Mouse (Mus musculus): Measurements from ENCODE around the gene Gspt1. TPM values are rescaled to one million over a fixed set of nuclear protein-coding genes. Genes with fewer than 3 reads are reported as not detected.

The Gspt1 gene
- polyA plus RNA-seq, 1 experiment from 2014 or later, result 53.0 TPM

DNA sequence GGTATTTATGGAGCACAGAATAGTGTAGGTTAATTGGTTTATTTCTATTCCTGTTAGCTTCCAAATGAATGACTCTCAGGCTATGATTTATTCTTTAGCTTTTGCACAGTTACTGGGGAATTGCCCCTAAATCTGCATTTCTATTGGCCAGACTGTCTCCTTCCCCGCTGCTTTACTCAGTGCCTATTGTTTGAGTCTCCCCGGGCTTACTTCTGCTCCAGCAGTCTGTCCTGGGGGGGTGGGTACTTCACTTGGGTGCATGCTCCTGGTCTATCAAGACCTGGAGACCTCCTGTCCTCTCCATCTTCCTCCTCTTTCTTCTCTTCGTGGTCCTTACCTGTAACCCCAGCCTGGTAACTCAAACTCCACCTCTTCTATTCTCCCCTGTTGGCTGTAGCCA lies 22.8 kb upstream of the Gspt1 start:
- H3K27ac ChIP-seq (ENCODE audit: low read length), result no peak overlapping the region
- H3K4me2 ChIP-seq (ENCODE audit: low read depth, low read length), result no peak overlapping the region
- H3K9me3 ChIP-seq (ENCODE audit: control insufficient read depth, low read length), result no peaks in the 10 kb centered on the region
- no peaks in the 10 kb centered on the region for H3K27me3 ChIP-seq (replicated peaks; ENCODE audit: control insufficient read depth, insufficient read depth, low read length)
- no peak overlapping the region for H3K9ac ChIP-seq (ENCODE audit: low read depth, low read length)
- H3K36me3 ChIP-seq (ENCODE audit: control insufficient read depth, insufficient read depth, low read length), result no peaks in the 10 kb centered on the region
- 56% methylated on average over 3 of the region's 3 CpGs for WGBS
- H3K4me3 ChIP-seq (ENCODE audit: low read length), result no peak overlapping the region
- no peak for ATAC-seq
- H3K4me1 ChIP-seq (ENCODE audit: control insufficient read depth, insufficient read depth, low read length), result no peaks in the 10 kb centered on the region

DNA sequence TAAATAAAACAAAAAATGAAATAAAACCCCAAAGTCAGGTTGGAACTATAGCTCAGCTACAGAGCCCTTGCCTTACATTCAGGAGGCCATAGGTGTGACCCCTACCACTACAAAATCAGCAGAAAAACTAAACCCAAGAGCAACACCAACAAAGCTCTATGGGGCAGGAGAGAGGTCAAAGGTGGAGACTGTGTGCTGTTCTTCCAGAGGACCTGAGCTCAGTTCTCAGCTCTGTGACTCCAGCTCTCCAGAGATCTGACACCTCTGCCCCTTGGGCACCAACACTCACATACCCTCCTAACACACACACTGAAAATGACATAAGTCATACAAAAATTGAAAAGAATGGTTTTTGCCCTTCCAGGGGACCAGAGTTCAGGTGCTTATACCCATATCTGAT lies 16.9 kb upstream of the Gspt1 start:
- H3K9me3 ChIP-seq (ENCODE audit: control insufficient read depth, low read length), result no peaks in the 10 kb centered on the region
- no peaks in the 10 kb centered on the region for H3K27me3 ChIP-seq (replicated peaks; ENCODE audit: control insufficient read depth, insufficient read depth, low read length)
- no peaks in the 10 kb centered on the region for H3K4me1 ChIP-seq (ENCODE audit: control insufficient read depth, insufficient read depth, low read length)
- no peak overlapping the region for H3K4me2 ChIP-seq (ENCODE audit: low read depth, low read length)
- no peak overlapping the region for H3K4me3 ChIP-seq (ENCODE audit: low read length)
- no peak for ATAC-seq
- H3K27ac ChIP-seq (ENCODE audit: low read length), result no peak overlapping the region
- H3K36me3 ChIP-seq (ENCODE audit: control insufficient read depth, insufficient read depth, low read length), result no peaks in the 10 kb centered on the region
- no peak overlapping the region for H3K9ac ChIP-seq (ENCODE audit: low read depth, low read length)

GRCm38 (mm10) chr16:11270642-11271041 lies 16.5 kb upstream of the Gspt1 start:
- no peak overlapping the region for H3K27ac ChIP-seq (ENCODE audit: low read length)
- H3K9ac ChIP-seq (ENCODE audit: low read depth, low read length), result no peak overlapping the region
- no peak overlapping the region for H3K4me2 ChIP-seq (ENCODE audit: low read depth, low read length)
- no peaks in the 10 kb centered on the region for H3K9me3 ChIP-seq (ENCODE audit: control insufficient read depth, low read length)
- H3K4me1 ChIP-seq (ENCODE audit: control insufficient read depth, insufficient read depth, low read length), result no peaks in the 10 kb centered on the region
- no peaks in the 10 kb centered on the region for H3K36me3 ChIP-seq (ENCODE audit: control insufficient read depth, insufficient read depth, low read length)
- 0 out of 2 replicates have a peak, but pooled peaks have one; percentile 36 for ATAC-seq
- WGBS, result 79% methylated on average over 2 of the region's 2 CpGs
- H3K4me3 ChIP-seq (ENCODE audit: low read length), result no peak overlapping the region
- no peaks in the 10 kb centered on the region for H3K27me3 ChIP-seq (replicated peaks; ENCODE audit: control insufficient read depth, insufficient read depth, low read length)

- no peak overlapping the region for H3K4me3 ChIP-seq (ENCODE audit: low read length)
- ATAC-seq, result no peak
- WGBS, result 29% methylated on average over 6 of the region's 6 CpGs
- no peaks in the 10 kb centered on the region for H3K27me3 ChIP-seq (replicated peaks; ENCODE audit: control insufficient read depth, insufficient read depth, low read length)
- H3K4me2 ChIP-seq (ENCODE audit: low read depth, low read length), result no peak overlapping the region
- H3K27ac ChIP-seq (ENCODE audit: low read length), result no peak overlapping the region
- H3K9ac ChIP-seq (ENCODE audit: low read depth, low read length), result no peak overlapping the region
- no peaks in the 10 kb centered on the region for H3K4me1 ChIP-seq (ENCODE audit: control insufficient read depth, insufficient read depth, low read length)
- H3K36me3 ChIP-seq (ENCODE audit: control insufficient read depth, insufficient read depth, low read length), result no peaks in the 10 kb centered on the region
- H3K9me3 ChIP-seq (ENCODE audit: control insufficient read depth, low read length), result no peaks in the 10 kb centered on the region
Measured at GRCm38 (mm10) chr16:11269808-11270207, 15.7 kb upstream of the Gspt1 start.

DNA sequence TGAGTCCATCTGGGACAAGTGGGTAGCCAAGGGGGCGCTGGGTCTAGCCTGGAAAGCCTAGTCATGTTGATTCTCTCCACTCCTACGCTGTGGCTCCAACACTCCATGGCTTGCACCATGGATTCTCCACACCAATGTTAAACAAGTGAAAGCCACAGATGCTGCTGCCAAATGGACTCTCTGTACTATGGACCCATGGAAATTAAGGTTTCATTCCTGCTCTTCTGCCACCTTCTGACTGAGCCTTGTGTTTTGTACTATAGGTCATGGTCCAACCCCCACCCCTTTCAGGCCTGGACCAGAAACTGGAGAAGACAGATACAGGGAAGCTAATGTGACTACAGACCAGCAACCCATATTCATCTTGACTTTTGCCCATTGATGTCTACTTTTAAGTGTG lies 12.4 kb upstream of the Gspt1 start:
- no peak overlapping the region for H3K4me3 ChIP-seq (ENCODE audit: low read length)
- H3K4me1 ChIP-seq (ENCODE audit: control insufficient read depth, insufficient read depth, low read length), result no peaks in the 10 kb centered on the region
- no peak for ATAC-seq
- H3K4me2 ChIP-seq (ENCODE audit: low read depth, low read length), result no peak overlapping the region
- H3K9me3 ChIP-seq (ENCODE audit: control insufficient read depth, low read length), result no peaks in the 10 kb centered on the region
- WGBS, result 77% methylated on average over 2 of the region's 2 CpGs
- no peak overlapping the region for H3K9ac ChIP-seq (ENCODE audit: low read depth, low read length)
- no peaks in the 10 kb centered on the region for H3K27me3 ChIP-seq (replicated peaks; ENCODE audit: control insufficient read depth, insufficient read depth, low read length)
- H3K27ac ChIP-seq (ENCODE audit: low read length), result no peak overlapping the region
- H3K36me3 ChIP-seq (ENCODE audit: control insufficient read depth, insufficient read depth, low read length), result no peaks in the 10 kb centered on the region

DNA sequence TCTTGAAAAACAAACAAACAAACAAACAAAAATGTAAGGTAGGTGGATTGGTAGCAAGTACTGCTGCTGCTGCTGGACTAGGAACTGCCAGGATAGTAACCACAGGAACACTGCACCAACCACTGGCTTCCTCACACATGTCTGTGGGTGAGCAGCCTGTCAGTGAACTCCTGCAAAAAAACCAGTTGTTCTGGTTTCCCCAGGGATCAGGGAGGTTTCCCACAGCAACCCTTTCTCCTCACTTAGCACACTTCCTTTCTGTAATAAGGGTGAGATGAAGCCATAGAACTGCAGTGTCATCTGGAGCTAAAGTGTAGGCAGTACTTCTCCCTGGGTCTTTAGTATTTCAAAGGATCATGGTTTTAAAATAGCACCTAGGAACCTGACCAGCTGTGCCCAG lies 9.1 kb upstream of the Gspt1 start:
- Histone ChIP-seq H3K9me3 (ENCODE audit: control insufficient read depth, low read length) (no peaks in the 10 kb centered on the region), H3K9ac (ENCODE audit: low read depth, low read length) (no peak overlapping the region), H3K36me3 (ENCODE audit: control insufficient read depth, insufficient read depth, low read length) (no peaks in the 10 kb centered on the region), H3K4me2 (ENCODE audit: low read depth, low read length) (no peak overlapping the region), H3K4me3 (ENCODE audit: low read length) (no peak overlapping the region), H3K27ac (ENCODE audit: low read length) (no peak overlapping the region), H3K4me1 (ENCODE audit: control insufficient read depth, insufficient read depth, low read length) (no peaks in the 10 kb centered on the region), H3K27me3 (replicated peaks; ENCODE audit: control insufficient read depth, insufficient read depth, low read length) (no peaks in the 10 kb centered on the region)
- peak; percentile 80 for ATAC-seq

DNA sequence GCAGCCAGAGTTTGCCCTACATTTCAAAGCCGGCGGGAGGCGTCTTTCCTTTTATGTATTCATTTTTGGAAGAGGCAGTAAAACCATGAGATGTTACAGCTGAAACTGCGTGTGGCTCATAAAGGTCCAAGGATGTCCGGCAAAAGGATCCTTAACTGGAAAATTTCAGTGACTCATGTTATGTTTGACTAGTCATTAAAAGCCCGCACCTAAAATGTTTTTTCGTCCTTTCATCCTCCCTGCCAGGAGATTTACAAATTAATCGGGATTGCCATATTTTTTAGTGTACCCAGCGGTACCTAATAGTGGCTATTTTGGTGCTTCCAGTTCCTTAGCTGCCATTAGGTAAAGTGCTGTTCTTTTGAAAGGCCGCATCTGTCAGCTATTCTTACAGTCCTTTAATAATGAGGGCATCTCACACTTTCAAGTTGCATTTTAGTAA lies 619 bp upstream of the Gspt1 start:
- Histone ChIP-seq H3K4me1 (ENCODE audit: control insufficient read depth, insufficient read depth, low read length) (peaks cover 13% of the 10 kb centered on the region), H3K9me3 (ENCODE audit: control insufficient read depth, low read length) (no peaks in the 10 kb centered on the region), H3K36me3 (ENCODE audit: control insufficient read depth, insufficient read depth, low read length) (no peaks in the 10 kb centered on the region), H3K27me3 (replicated peaks; ENCODE audit: control insufficient read depth, insufficient read depth, low read length) (no peaks in the 10 kb centered on the region), H3K4me3 (ENCODE audit: low read length) (peak overlapping the region; percentile 98), H3K4me2 (ENCODE audit: low read depth, low read length) (peak overlapping the region; percentile 48), H3K27ac (ENCODE audit: low read length) (peak overlapping the region; percentile 71), H3K9ac (ENCODE audit: low read depth, low read length) (peak overlapping the region; percentile 74)
- WGBS, result 12% methylated on average over 10 of the region's 10 CpGs
- no peak for ATAC-seq

GRCm38 (mm10) chr16:11253065-11253831 lies 877 bp downstream of the Gspt1 start:
- Histone ChIP-seq H3K36me3 (ENCODE audit: control insufficient read depth, insufficient read depth, low read length) (no peaks in the 10 kb centered on the region), H3K27ac (ENCODE audit: low read length) (peak overlapping the region; percentile 96), H3K4me3 (ENCODE audit: low read length) (peak overlapping the region; percentile 98), H3K9me3 (ENCODE audit: control insufficient read depth, low read length) (no peaks in the 10 kb centered on the region), H3K4me2 (ENCODE audit: low read depth, low read length) (peak overlapping the region; percentile 67), H3K4me1 (ENCODE audit: control insufficient read depth, insufficient read depth, low read length) (peaks cover 13% of the 10 kb centered on the region), H3K27me3 (replicated peaks; ENCODE audit: control insufficient read depth, insufficient read depth, low read length) (no peaks in the 10 kb centered on the region), H3K9ac (ENCODE audit: low read depth, low read length) (peak overlapping the region; percentile 98)
- ATAC-seq, result peak; percentile 57
- under 1% methylated on average over 58 of the region's 58 CpGs for WGBS

DNA sequence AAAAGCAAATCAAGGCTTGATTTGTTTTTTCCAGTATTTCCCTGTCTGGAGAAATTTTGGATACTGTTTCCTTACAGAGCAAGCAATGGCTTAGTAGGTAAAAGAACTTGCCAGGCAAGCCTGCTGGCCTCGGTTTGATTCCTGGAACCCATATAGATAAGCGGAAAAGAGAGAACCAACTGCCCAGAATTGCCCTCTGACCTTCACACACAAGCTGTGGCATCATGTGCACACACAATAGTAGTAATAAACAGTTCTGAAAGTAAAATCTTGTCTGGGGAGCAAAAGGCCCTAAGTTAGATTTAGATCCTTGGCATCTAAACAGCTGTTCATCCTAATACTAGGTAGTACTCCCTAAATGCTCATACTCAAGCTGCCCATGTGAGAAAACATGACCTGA lies 6.3 kb downstream of the Gspt1 start:
- no peak overlapping the region for H3K4me3 ChIP-seq (ENCODE audit: low read length)
- H3K4me2 ChIP-seq (ENCODE audit: low read depth, low read length), result no peak overlapping the region
- peak; percentile 47; the same call in 1 of the 2 replicates for ATAC-seq
- WGBS, result 64% methylated on average over 2 of the region's 2 CpGs
- no peaks in the 10 kb centered on the region for H3K36me3 ChIP-seq (ENCODE audit: control insufficient read depth, insufficient read depth, low read length)
- peaks cover 25% of the 10 kb centered on the region for H3K4me1 ChIP-seq (ENCODE audit: control insufficient read depth, insufficient read depth, low read length)
- no peaks in the 10 kb centered on the region for H3K27me3 ChIP-seq (replicated peaks; ENCODE audit: control insufficient read depth, insufficient read depth, low read length)
- no peak overlapping the region for H3K27ac ChIP-seq (ENCODE audit: low read length)
- no peaks in the 10 kb centered on the region for H3K9me3 ChIP-seq (ENCODE audit: control insufficient read depth, low read length)
- H3K9ac ChIP-seq (ENCODE audit: low read depth, low read length), result no peak overlapping the region

DNA sequence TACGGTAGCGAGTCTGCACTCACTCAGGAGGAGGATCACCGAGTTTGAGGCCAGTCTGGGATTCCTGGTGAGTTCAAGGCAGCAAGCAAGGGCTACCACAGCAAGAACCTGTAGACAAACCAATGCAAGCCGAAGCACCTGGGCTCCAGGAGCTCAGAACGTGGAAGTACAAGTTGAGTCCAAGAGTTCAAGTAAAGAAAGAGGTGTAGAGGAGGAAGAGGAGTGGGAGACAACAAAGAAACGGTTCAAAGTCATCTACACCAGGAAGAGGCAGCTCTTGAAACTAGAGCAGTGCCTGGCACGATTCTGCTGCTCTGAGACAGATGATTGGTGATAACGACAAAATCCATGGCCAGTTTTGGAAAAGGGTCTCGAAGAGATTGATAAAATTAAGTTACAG lies 8.4 kb downstream of the Gspt1 start:
- Histone ChIP-seq H3K4me3 (ENCODE audit: low read length) (no peak overlapping the region), H3K9me3 (ENCODE audit: control insufficient read depth, low read length) (no peaks in the 10 kb centered on the region), H3K4me2 (ENCODE audit: low read depth, low read length) (no peak overlapping the region), H3K4me1 (ENCODE audit: control insufficient read depth, insufficient read depth, low read length) (peaks cover 15% of the 10 kb centered on the region), H3K27me3 (replicated peaks; ENCODE audit: control insufficient read depth, insufficient read depth, low read length) (no peaks in the 10 kb centered on the region), H3K27ac (ENCODE audit: low read length) (no peak overlapping the region), H3K36me3 (ENCODE audit: control insufficient read depth, insufficient read depth, low read length) (no peaks in the 10 kb centered on the region), H3K9ac (ENCODE audit: low read depth, low read length) (no peak overlapping the region)
- 69% methylated on average over 9 of the region's 9 CpGs for WGBS
- 0 out of 2 replicates have a peak, but pooled peaks have one; percentile 56 for ATAC-seq

All from intestine, embryonic 16.5 days (tissue).